Mouse (Mus musculus): ENCODE measurements around the gene Was.

- TF ChIP-seq POLR2A (IDR thresholded peaks at IDR 0.05; ENCODE audit: borderline replicate concordance, low read depth, low read length) (no peak), CTCF (IDR thresholded peaks at IDR 0.05; ENCODE audit: low read depth, low read length) (no peak)
These were observed at the start of gene Was for GRCm38 (mm10) chrX:8090346-8090953.
